Mouse (Mus musculus): ENCODE data around the gene Ift80. TPM values are rescaled to one million over a fixed set of nuclear protein-coding genes. Genes with fewer than 3 reads are reported as not detected.
A peak's percentile ranks its signal among the peaks of the same experiment; 100 is the strongest.

Gene Ift80
- total and polyA plus RNA-seq, 3 experiments: 4.6 to 8.4 TPM; not detected in 1

GRCm38 (mm10) chr3:69045750-69046149 is 41.4 kb upstream of the Ift80 start:
- Histone ChIP-seq H3K4me1 (ENCODE audit: control insufficient read depth in 1 of 2, insufficient read depth in 2 of 2, low read length in 2 of 2) (peaks cover 13 to 16% of the 10 kb centered on the region in 2 experiments), H3K27me3 (ENCODE audit: control insufficient read depth in 1 of 2, insufficient read depth in 2 of 2, low read length in 2 of 2) (no peaks in the 10 kb centered on the region), H3K4me3 (ENCODE audit: control insufficient read depth in 1 of 2, insufficient read depth in 1 of 2, low read depth in 2 of 2, low read length in 2 of 2) (peak overlapping the region; percentile 88 to 97), H3K9ac (ENCODE audit: control insufficient read depth, low read depth, low read length, poor library complexity, severe bottlenecking) (peak overlapping the region; percentile 97), H3K9me3 (replicated peaks; ENCODE audit: insufficient read depth, low read length) (no peaks in the 10 kb centered on the region), H3K79me2 (ENCODE audit: control insufficient read depth, insufficient read depth, low read length, poor library complexity) (peaks cover 28% of the 10 kb centered on the region), H3K27ac (ENCODE audit: control insufficient read depth, low read depth, low read length) (peak overlapping the region; percentile 82), H3K36me3 (ENCODE audit: control insufficient read depth in 1 of 2, insufficient read depth in 2 of 2, low read length in 2 of 2) (peaks cover 18 to 28% of the 10 kb centered on the region in 2 experiments)
- TF ChIP-seq RAD21 (IDR thresholded peaks at IDR 0.05; ENCODE audit: low read depth, low read length) (no peak), JUND (IDR thresholded peaks at IDR 0.05; ENCODE audit: low read depth, low read length) (no peak), POLR2AphosphoS2 (IDR thresholded peaks at IDR 0.05; ENCODE audit: low read length) (no peak), TCF12 (IDR thresholded peaks at IDR 0.05; ENCODE audit: low read depth, low read length) (no peak), MEF2A (IDR thresholded peaks at IDR 0.05; ENCODE audit: extremely low read depth, insufficient replicate concordance, low read depth, low read length, poor library complexity, severe bottlenecking) (no peak), ZNF384 (IDR thresholded peaks at IDR 0.05; ENCODE audit: low read depth, low read length) (no peak), RCOR1 (IDR thresholded peaks at IDR 0.05; ENCODE audit: low read depth, low read length) (0 out of 2 replicates have a peak, but pooled peaks have one; percentile 15), SIN3A (IDR thresholded peaks at IDR 0.05; ENCODE audit: low read length) (0 out of 2 replicates have a peak, but pooled peaks have one; percentile 10), USF2 (IDR thresholded peaks at IDR 0.05; ENCODE audit: borderline replicate concordance in 1 of 2, insufficient read depth in 1 of 2, low read depth in 1 of 2, low read length in 2 of 2) (no peak), TAL1 (IDR thresholded peaks at IDR 0.05; ENCODE audit: low read length) (no peak), POLR2A (IDR thresholded peaks at IDR 0.05; ENCODE audit: control insufficient read depth in 1 of 2, insufficient read depth in 1 of 2, low read depth in 1 of 2, low read length in 2 of 2, poor library complexity in 1 of 2) (no peak), ETS1 (IDR thresholded peaks at IDR 0.05; ENCODE audit: low read depth, low read length) (no peak), NELFE (IDR thresholded peaks at IDR 0.05; ENCODE audit: low read depth, low read length) (peak; percentile 35; the same call in 1 of the 2 replicates), GATA1 (IDR thresholded peaks at IDR 0.05; ENCODE audit: low read depth, low read length) (no peak), BHLHE40 (IDR thresholded peaks at IDR 0.05; ENCODE audit: borderline replicate concordance, low read depth, low read length) (peak; percentile 33; the same call in 1 of the 2 replicates), SMC3 (IDR thresholded peaks at IDR 0.05; ENCODE audit: low read depth, low read length) (no peak), HCFC1 (IDR thresholded peaks at IDR 0.05; ENCODE audit: low read depth, low read length) (no peak), E2F4 (IDR thresholded peaks at IDR 0.05; ENCODE audit: borderline replicate concordance, low read depth, low read length) (0 out of 2 replicates have a peak, but pooled peaks have one; percentile 22), USF1 (IDR thresholded peaks at IDR 0.05; ENCODE audit: low read depth, low read length) (no peak), MAX (IDR thresholded peaks at IDR 0.05; ENCODE audit: low read length) (peak; percentile 66), ELF1 (IDR thresholded peaks at IDR 0.05; ENCODE audit: low read depth, low read length) (no peak), UBTF (IDR thresholded peaks at IDR 0.05; ENCODE audit: borderline replicate concordance, insufficient read depth, low read depth, low read length) (no peak), NRF1 (IDR thresholded peaks at IDR 0.05; ENCODE audit: insufficient read depth, low read depth, low read length, poor library complexity, severe bottlenecking) (no peak), ZKSCAN1 (IDR thresholded peaks at IDR 0.05; ENCODE audit: low read depth, low read length) (0 out of 2 replicates have a peak, but pooled peaks have one; percentile 24), EP300 (IDR thresholded peaks at IDR 0.05; ENCODE audit: low read depth in 1 of 2, low read length in 2 of 2) (peak in 1 of 2 experiments; percentile 28; a peak in 1 of 4 replicates), CHD1 (IDR thresholded peaks at IDR 0.05; ENCODE audit: low read depth, low read length) (peak; percentile 15; the same call in 1 of the 2 replicates)
- DNase-seq (ENCODE audit: low read depth, low spot score): peak; percentile 61
